Mouse (Mus musculus) heart, postnatal 0 days (tissue): Measurements from ENCODE around the gene Arhgap28. TPM values are rescaled to one million over a fixed set of nuclear protein-coding genes. Genes with fewer than 3 reads are reported as not detected.

ENCODE experiments used
- ATAC-seq: fragments of 200-750 bp; cut with Nextera tagmentation; 2 replicates; pipeline ENCODE4 v1.8.0; 2017; ENCODE audit warnings: low read depth, moderate number of reproducible peaks, moderate library complexity; ENCODE audit not compliant: insufficient read depth
- DNase-seq: peaks from one replicate; pipeline ENCODE4 v3.0.0-alpha.2; 2016; ENCODE audit warnings: low spot score
- H3K27ac ChIP-seq: fragments of 300-500 bp; sonication (generic); 2 replicates; pipeline ENCODE4 v1.5.1; 2014; ENCODE audit warnings: low read depth, mild to moderate bottlenecking
- H3K27me3 ChIP-seq: fragments of 300-500 bp; sonication (generic); 2 replicates; pipeline ENCODE4 v1.6.1; 2014; ENCODE audit warnings: low read length, mixed read lengths; ENCODE audit not compliant: control insufficient read depth, insufficient read depth
- H3K36me3 ChIP-seq: fragments of 300-500 bp; sonication (generic); replicated peaks from 2 replicates; pipeline ENCODE4 v1.6.1; 2014; ENCODE audit warnings: low read length, mixed read lengths; ENCODE audit not compliant: control insufficient read depth, insufficient read depth
- H3K4me1 ChIP-seq: fragments of 300-500 bp; sonication (generic); 2 replicates; pipeline ENCODE4 v1.6.1; 2014; ENCODE audit warnings: antibody characterized with exemption; ENCODE audit not compliant: control insufficient read depth, insufficient read depth
- H3K4me2 ChIP-seq: fragments of 300-500 bp; sonication (generic); 2 replicates; pipeline ENCODE4 v1.6.1; 2014; ENCODE audit warnings: low read depth, mild to moderate bottlenecking, low read length, moderate library complexity
- H3K4me3 ChIP-seq: fragments of 300-500 bp; sonication (generic); 2 replicates; pipeline ENCODE4 v1.5.1; 2014; ENCODE audit warnings: low read depth, low read length
- H3K9ac ChIP-seq: fragments of 300-500 bp; sonication (generic); replicated peaks from 2 replicates; pipeline ENCODE4 v1.6.1; 2014; ENCODE audit warnings: low read depth, low read length, mixed read lengths
- H3K9me3 ChIP-seq: fragments of 300-500 bp; sonication (generic); replicated peaks from 2 replicates; pipeline ENCODE4 v1.6.1; 2016; ENCODE audit warnings: low read length; ENCODE audit not compliant: control insufficient read depth
- CTCF ChIP-seq: IDR thresholded peaks from 2 replicates; pipeline ENCODE4 v1.5.1; 2016; ENCODE audit warnings: antibody characterized with exemption, control low read depth, low read depth
- EP300 ChIP-seq: IDR thresholded peaks from 2 replicates; pipeline ENCODE4 v1.6.1; 2016; ENCODE audit warnings: antibody characterized with exemption, low read depth
- WGBS: fragments of 180-500 bp; shearing (Covaris S2); extraction: QIAGEN DNeasy Blood & Tissue Kit; methylation state at CpG from one replicate; pipeline ENCODE4 v1.1.7; 2014; 5-methylcytosine and 5-hydroxymethylcytosine counted together
- polyA plus RNA-seq: library from polyadenylated mRNA; unstranded; fragments of >200 nt; fragmentation: Nextera tagmentation; extraction: Ambion mirVana; gene quantifications from 2 replicates; pipeline ENCODE4 v1.2.1, GENCODE M21; 2015
- total RNA-seq: library from RNA; depleted of rRNA; stranded (reverse); fragments of >200 nt; gene quantifications from 2 replicates; pipeline ENCODE4 v1.2.3, GENCODE M21; 2014; ENCODE audit warnings: low replicate concordance

Arhgap28 gene
- total and polyA plus RNA-seq, 2 experiments from 2014 or later = 4.1 to 7.7 TPM

DNA sequence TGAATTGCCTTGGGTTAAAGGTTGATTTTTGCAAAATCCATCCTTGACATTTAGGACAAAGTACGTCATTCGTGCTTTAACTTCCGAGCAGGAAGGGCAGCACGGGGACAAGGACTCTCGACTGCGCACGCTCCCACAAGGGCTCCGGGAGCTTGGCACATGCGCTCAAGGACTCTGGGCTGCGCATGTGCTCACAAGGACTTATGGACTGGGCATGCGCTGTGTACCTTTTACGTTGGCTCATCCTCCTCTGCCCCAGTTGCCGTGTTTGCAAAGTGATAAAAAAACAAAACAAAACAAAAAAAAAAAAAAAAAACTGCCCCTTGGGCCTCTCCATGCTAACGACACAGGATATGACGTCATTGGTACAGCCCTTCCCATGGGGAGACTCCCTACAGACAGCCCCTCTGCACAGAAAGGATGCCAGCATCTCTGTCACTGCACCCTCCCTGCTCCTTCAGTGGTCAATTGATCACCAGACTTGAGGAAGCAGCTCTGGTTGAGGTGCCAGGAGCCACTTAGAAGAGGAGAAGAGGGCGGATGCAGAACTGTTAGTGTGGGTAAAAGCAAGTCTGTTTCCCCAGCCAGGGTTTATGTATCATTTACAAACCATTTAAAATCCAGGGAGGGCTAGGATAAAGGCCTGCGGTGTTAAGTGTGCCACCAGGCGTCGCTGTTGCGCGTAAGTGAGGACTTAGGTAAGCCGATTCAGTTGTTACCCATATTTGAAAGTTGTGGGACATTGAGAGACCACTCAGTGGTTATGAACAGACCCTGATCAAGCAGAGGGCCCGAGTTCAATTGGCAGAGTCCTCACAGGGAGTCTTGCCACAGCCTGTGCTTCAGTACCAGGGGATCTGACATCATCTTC is 134.0 kb downstream of the Arhgap28 start:
- no peak overlapping the region for H3K4me2 ChIP-seq
- WGBS = 61% methylated on average over 23 of the region's 23 CpGs
- no peaks in the 10 kb centered on the region for H3K9me3 ChIP-seq
- peak; percentile 49; the same call in 1 of the 2 replicates for ATAC-seq
- peak; percentile 56 for DNase-seq
- H3K9ac ChIP-seq = no peak overlapping the region
- peaks cover 22% of the 10 kb centered on the region; the same call in 1 of the 2 replicates for H3K36me3 ChIP-seq
- H3K4me3 ChIP-seq = no peak overlapping the region
- no peaks in the 10 kb centered on the region for H3K4me1 ChIP-seq
- peak; percentile 74 for TF ChIP-seq CTCF
- no peak for TF ChIP-seq EP300
- no peak overlapping the region for H3K27ac ChIP-seq
- peaks cover 19% of the 10 kb centered on the region for H3K27me3 ChIP-seq

DNA sequence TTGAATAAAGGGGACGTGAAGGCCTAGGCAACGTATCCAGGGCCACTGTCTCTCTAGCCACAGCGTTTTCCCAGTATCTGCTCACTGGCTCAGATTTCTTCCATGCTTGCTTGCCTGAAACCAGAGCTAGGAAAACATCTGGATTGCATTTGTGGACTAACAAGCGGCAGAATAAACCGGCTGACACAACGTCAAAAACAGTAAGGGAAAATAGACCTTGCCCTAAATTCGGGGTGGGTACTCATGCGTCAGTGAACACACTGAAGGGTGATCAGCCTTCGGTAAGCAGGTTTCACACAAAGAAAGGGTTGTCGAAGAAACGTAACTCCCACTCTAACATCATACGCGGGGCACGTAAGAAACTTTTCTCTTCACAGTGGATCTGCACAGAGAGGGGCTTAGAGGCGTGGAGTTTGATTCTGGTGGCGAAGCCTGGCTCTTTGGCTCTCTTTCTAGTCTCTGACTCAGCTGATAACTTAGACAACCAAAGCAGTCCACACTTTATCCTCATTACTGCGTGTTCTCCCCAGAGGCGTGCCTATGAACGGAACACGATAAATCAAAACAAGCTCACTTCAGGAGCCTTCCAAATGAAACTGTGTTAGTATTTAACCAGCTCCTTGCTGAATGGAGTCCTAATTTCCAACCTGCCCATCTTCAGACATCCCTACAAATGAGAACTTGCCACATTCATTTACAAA is 137.2 kb downstream of the Arhgap28 start:
- H3K9ac ChIP-seq = no peak overlapping the region
- peak; percentile 6 for DNase-seq
- peaks cover 30% of the 10 kb centered on the region for H3K27me3 ChIP-seq
- no peak for ATAC-seq
- WGBS = 74% methylated on average over 20 of the region's 20 CpGs
- TF ChIP-seq CTCF (no peak), EP300 (no peak)
- H3K36me3 ChIP-seq = 0 out of 2 replicates have a peak, but pooled peaks cover 10% of the 10 kb centered on the region
- no peaks in the 10 kb centered on the region for H3K4me1 ChIP-seq
- H3K4me2 ChIP-seq = no peak overlapping the region
- H3K9me3 ChIP-seq = no peaks in the 10 kb centered on the region
- H3K27ac ChIP-seq = peak overlapping the region; percentile 46
- H3K4me3 ChIP-seq = no peak overlapping the region

DNA sequence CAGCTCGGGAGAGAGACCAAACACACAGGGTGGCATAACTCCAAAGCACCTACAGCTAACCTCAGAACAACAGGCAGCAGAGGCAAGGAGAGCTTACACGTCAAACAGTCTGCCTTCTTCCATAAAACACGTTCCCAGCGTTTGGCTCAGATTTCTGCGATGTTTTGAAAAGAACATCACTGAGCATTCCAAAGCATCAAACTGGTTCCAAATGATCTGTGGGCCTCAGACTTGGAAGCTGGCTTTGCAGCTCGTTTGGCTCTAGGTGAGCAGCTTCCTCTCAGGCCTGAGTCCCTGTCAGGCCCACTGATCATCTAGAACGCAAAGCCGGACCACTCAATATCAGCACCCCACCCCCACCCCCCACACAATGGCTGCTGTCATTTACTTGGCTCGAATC is 137.9 kb downstream of the Arhgap28 start:
- DNase-seq = no peak
- Histone ChIP-seq H3K4me2 (no peak overlapping the region), H3K27ac (peak overlapping the region; percentile 46; the same call in 1 of the 2 replicates), H3K36me3 (0 out of 2 replicates have a peak, but pooled peaks cover 5% of the 10 kb centered on the region), H3K27me3 (peaks cover 36% of the 10 kb centered on the region), H3K9me3 (no peaks in the 10 kb centered on the region), H3K9ac (no peak overlapping the region), H3K4me3 (no peak overlapping the region), H3K4me1 (no peaks in the 10 kb centered on the region)
- 73% methylated on average over 9 of the region's 9 CpGs for WGBS
- TF ChIP-seq EP300 (no peak), CTCF (no peak)
- ATAC-seq = no peak

DNA sequence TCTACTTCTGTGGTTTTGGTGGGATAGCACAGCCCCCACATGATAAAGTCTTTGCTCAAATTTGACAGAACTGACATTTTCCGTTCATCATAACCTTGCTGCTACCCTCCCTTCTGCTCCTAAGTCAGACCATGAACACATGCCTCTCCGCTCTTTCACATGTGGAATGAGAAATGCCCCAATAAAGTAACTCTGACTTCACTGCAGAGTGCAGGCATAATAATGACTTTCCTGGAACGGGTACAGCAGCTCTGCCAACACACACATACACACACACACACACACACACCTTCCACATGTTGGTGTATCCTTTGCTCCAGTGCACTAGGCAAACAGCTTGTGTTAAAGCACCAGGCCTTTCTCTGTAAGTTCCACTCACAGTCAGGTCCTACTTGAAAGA is 139.0 kb downstream of the Arhgap28 start:
- no peak overlapping the region for H3K4me2 ChIP-seq
- TF ChIP-seq EP300 (no peak), CTCF (no peak)
- H3K9me3 ChIP-seq = no peaks in the 10 kb centered on the region
- no peak for DNase-seq
- no peaks in the 10 kb centered on the region for H3K4me1 ChIP-seq
- WGBS = 57% methylated on average over 3 of the region's 3 CpGs
- no peak overlapping the region for H3K27ac ChIP-seq
- H3K9ac ChIP-seq = no peak overlapping the region
- peaks cover 46% of the 10 kb centered on the region for H3K27me3 ChIP-seq
- no peak overlapping the region for H3K4me3 ChIP-seq
- H3K36me3 ChIP-seq = 0 out of 2 replicates have a peak, but pooled peaks cover 5% of the 10 kb centered on the region
- ATAC-seq = no peak

DNA sequence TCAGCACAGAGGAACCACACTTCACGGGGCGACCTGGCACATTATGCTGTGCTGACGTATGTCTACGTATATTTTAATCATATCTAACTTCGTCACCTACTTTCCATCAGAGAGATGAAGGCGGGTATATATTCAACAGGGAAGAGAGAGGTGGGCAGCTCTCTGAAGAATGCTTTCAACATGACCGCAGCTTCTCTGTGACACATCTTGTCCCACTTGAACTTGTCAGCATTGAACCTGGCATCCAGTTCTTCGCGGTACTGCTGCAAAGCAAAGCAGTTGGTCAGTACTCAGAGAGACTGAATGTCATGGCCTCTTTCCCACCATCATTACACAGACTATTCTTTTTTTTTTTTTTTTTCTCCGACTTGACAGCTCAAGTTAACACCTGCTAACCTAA is 139.6 kb downstream of the Arhgap28 start:
- Histone ChIP-seq H3K4me1 (no peaks in the 10 kb centered on the region), H3K27me3 (peaks cover 48% of the 10 kb centered on the region), H3K4me2 (no peak overlapping the region), H3K27ac (no peak overlapping the region), H3K4me3 (no peak overlapping the region), H3K9me3 (no peaks in the 10 kb centered on the region), H3K36me3 (0 out of 2 replicates have a peak, but pooled peaks cover 5% of the 10 kb centered on the region), H3K9ac (no peak overlapping the region)
- no peak for TF ChIP-seq CTCF
- no peak for TF ChIP-seq EP300
- peak; percentile 54 for DNase-seq
- 30% methylated on average over 10 of the region's 10 CpGs for WGBS
- ATAC-seq = peak; percentile 66
